Mouse (Mus musculus) liver, embryonic 14.5 days (tissue): ENCODE data around the gene Atad2b.

Experiments used
- CTCF ChIP-seq: IDR thresholded peaks from 2 replicates; pipeline ENCODE4 v1.5.1; 2016; ENCODE audit warnings: antibody characterized with exemption, low read depth, control low read depth
- EP300 ChIP-seq: IDR thresholded peaks from 2 replicates; pipeline ENCODE4 v1.6.1; 2016; ENCODE audit warnings: antibody characterized with exemption, low read depth

DNA sequence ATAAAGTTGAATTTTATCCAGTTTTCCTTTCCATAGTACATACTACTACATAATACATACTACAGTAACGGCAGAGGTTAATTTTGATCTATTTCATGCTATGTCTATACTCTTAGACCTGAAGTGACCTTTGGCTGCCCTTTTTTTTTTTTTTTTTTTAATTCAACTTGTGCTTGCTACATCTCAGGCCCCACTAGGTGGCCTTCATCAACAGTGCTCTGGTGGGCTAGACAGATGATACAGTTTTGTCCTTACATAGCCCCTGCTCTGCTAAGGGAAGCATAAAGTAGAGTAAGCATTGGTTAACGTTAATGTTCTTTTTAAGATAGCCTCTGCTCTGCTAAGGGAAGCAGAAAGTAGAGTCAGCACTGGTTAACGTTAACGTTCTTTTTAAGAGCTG, 131.0 kb downstream of the Atad2b start:
- TF ChIP-seq CTCF (no peak), EP300 (no peak)
